Mouse (Mus musculus): ENCODE measurements around the gene Luc7l3. TPM values are rescaled to one million over a fixed set of nuclear protein-coding genes. Genes with fewer than 3 reads are reported as not detected.

Gene Luc7l3
- total RNA-seq, 1 experiment from 2014 or later = 241 TPM

DNA sequence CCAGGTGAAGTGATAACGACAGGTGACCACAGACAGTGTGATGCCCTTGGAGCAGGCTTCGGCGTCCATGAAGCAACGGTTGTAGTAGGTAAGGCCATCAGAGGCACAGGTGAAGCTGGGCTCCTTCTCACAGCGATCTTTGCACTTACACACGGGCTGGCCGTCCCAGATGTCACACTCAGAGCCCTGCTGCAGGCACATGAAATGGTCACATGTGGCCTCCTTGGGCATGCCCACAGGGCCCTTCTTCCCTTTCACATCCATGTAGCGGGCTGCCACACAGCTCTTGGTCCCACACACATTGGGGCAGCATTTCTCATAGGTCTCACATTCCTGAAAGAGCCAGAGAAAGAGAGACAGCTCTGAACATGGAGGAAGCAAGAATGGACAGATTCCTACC lies 83.0 kb downstream of the Luc7l3 start:
- ATAC-seq (ENCODE audit: extremely low read depth, insufficient number of reproducible peaks, low FRiP score, poor library complexity, severe bottlenecking) = no peak

Other genes with a start within 250 kb of the Luc7l3 start
- 32.8 and 39.6 TPM in 2 replicates for gene Tob1, start 110.5 kb downstream of the Luc7l3 start, total RNA-seq (2017)
- 0.61 and 0.70 TPM in 2 replicates for gene Wfikkn2, start 76.0 kb downstream of the Luc7l3 start, total RNA-seq (2017)
- 2.2 TPM in 1 of 2 replicates, not detected in the other for gene Gm21885, start 40.1 kb downstream of the Luc7l3 start, total RNA-seq (2017)
- 68.3 and 73.1 TPM in 2 replicates for gene Ankrd40, start 6.0 kb upstream of the Luc7l3 start, total RNA-seq (2017)
- gene Abcc3, start 71.0 kb upstream of the Luc7l3 start, total RNA-seq (2017) = 0.86 and 1.2 TPM in 2 replicates
- not detected in 2 replicates for gene Cacna1g, start 152.2 kb upstream of the Luc7l3 start, total RNA-seq (2017)
- not detected in 2 replicates for gene Spata20, start 164.2 kb upstream of the Luc7l3 start, total RNA-seq (2017)
- gene Epn3, start 178.0 kb upstream of the Luc7l3 start, total RNA-seq (2017) = 2.0 and 2.4 TPM in 2 replicates
- not detected in 2 replicates for gene Mycbpap, start 199.8 kb upstream of the Luc7l3 start, total RNA-seq (2017)
- gene Rsad1, start 227.3 kb upstream of the Luc7l3 start, total RNA-seq (2017) = 2.3 and 3.3 TPM in 2 replicates
- 0.23 and 0.25 TPM in 2 replicates for gene Chad, start 243.1 kb upstream of the Luc7l3 start, total RNA-seq (2017)

All from neutrophil, adult 5-6 weeks (primary cell).